Mouse (Mus musculus) stomach, postnatal 0 days (tissue): ENCODE data around the gene Dab1. TPM values are rescaled to one million over a fixed set of nuclear protein-coding genes. Genes with fewer than 3 reads are reported as not detected.

Source experiments
- ATAC-seq: fragments of 200-750 bp; cut with Nextera tagmentation; 2 replicates; pipeline ENCODE4 v1.8.0; 2017; ENCODE audit not compliant: low FRiP score, low TSS enrichment
- DNase-seq: peaks from one replicate; pipeline ENCODE4 v3.0.0-alpha.2; 2016; ENCODE audit warnings: low spot score
- H3K27ac ChIP-seq: fragments of 300-500 bp; sonication (generic); replicated peaks from 2 replicates; pipeline ENCODE4 v1.5.1; 2014; ENCODE audit warnings: mild to moderate bottlenecking, control low read depth
- H3K27me3 ChIP-seq: fragments of 300-500 bp; sonication (generic); 2 replicates; pipeline ENCODE4 v1.6.1; 2014; ENCODE audit warnings: low read length; ENCODE audit not compliant: control insufficient read depth, insufficient read depth
- H3K36me3 ChIP-seq: fragments of 300-500 bp; sonication (generic); 2 replicates; pipeline ENCODE4 v1.6.1; 2014; ENCODE audit warnings: low read length, mixed read lengths; ENCODE audit not compliant: control insufficient read depth, insufficient read depth
- H3K4me1 ChIP-seq: fragments of 300-500 bp; sonication (generic); replicated peaks from 2 replicates; pipeline ENCODE4 v1.6.1; 2014; ENCODE audit warnings: antibody characterized with exemption; ENCODE audit not compliant: control insufficient read depth, insufficient read depth
- H3K4me2 ChIP-seq: fragments of 300-500 bp; sonication (generic); replicated peaks from 2 replicates; pipeline ENCODE4 v1.6.1; 2014; ENCODE audit warnings: low read depth, mild to moderate bottlenecking, control low read depth, moderate library complexity
- H3K4me3 ChIP-seq: fragments of 300-500 bp; sonication (generic); 2 replicates; pipeline ENCODE4 v1.5.1; 2014; ENCODE audit warnings: low read depth, low read length, control low read depth
- H3K9ac ChIP-seq: fragments of 300-500 bp; sonication (generic); 2 replicates; pipeline ENCODE4 v1.6.1; 2014; ENCODE audit warnings: mild to moderate bottlenecking, low read length, control low read depth, mixed read lengths
- H3K9me3 ChIP-seq: fragments of 300-500 bp; sonication (generic); 2 replicates; pipeline ENCODE4 v1.6.1; 2016; ENCODE audit warnings: low read length; ENCODE audit not compliant: control insufficient read depth
- CTCF ChIP-seq: IDR thresholded peaks from 2 replicates; pipeline ENCODE4 v1.5.1; 2016; ENCODE audit warnings: antibody characterized with exemption, low read depth, mild to moderate bottlenecking, moderate library complexity
- EP300 ChIP-seq: optimal IDR thresholded peaks from 2 replicates; pipeline ENCODE3; 2016; ENCODE audit warnings: antibody characterized with exemption
- WGBS: fragments of 180-500 bp; shearing (Covaris S2); extraction: QIAGEN DNeasy Blood & Tissue Kit; methylation state at CpG from one replicate; pipeline ENCODE4 v1.1.7; 2014; 5-methylcytosine and 5-hydroxymethylcytosine counted together
- polyA plus RNA-seq: library from polyadenylated mRNA; unstranded; fragments of >200 nt; fragmentation: Nextera tagmentation; extraction: Ambion mirVana; gene quantifications from 2 replicates; pipeline ENCODE4 v1.2.1, GENCODE M21; 2015

Gene Dab1
- polyA plus RNA-seq, 1 experiment from 2014 or later: 7.4 TPM

- H3K4me3 ChIP-seq: no peak overlapping the region
- H3K9ac ChIP-seq: no peak overlapping the region
- no peaks in the 10 kb centered on the region for H3K36me3 ChIP-seq
- DNase-seq (no peak), ATAC-seq (no peak)
- no peak for TF ChIP-seq EP300
- no peaks in the 10 kb centered on the region for H3K27me3 ChIP-seq
- no peak overlapping the region for H3K4me2 ChIP-seq
- no peaks in the 10 kb centered on the region for H3K9me3 ChIP-seq
- 73% methylated on average over 18 of the region's 18 CpGs for WGBS
- no peaks in the 10 kb centered on the region for H3K4me1 ChIP-seq
- H3K27ac ChIP-seq: no peak overlapping the region
These were observed 1067.1 kb downstream of the Dab1 start for GRCm38 (mm10) chr4:104686137-104686809.

- Histone ChIP-seq H3K9ac (no peak overlapping the region), H3K4me1 (no peaks in the 10 kb centered on the region), H3K4me3 (no peak overlapping the region), H3K36me3 (no peaks in the 10 kb centered on the region), H3K27ac (no peak overlapping the region), H3K27me3 (no peaks in the 10 kb centered on the region), H3K9me3 (no peaks in the 10 kb centered on the region), H3K4me2 (no peak overlapping the region)
- no peak for ATAC-seq
- WGBS: 38% methylated on average over 3 of the region's 3 CpGs
- DNase-seq: no peak
- no peak for TF ChIP-seq EP300
- TF ChIP-seq CTCF: no peak
These were observed 1069.9 kb downstream of the Dab1 start for GRCm38 (mm10) chr4:104689047-104689446.

GRCm38 (mm10) chr4:104691026-104691425, 1071.9 kb downstream of the Dab1 start:
- H3K36me3 ChIP-seq: no peaks in the 10 kb centered on the region
- no peak overlapping the region for H3K4me2 ChIP-seq
- ATAC-seq (no peak), DNase-seq (no peak)
- H3K9ac ChIP-seq: no peak overlapping the region
- H3K4me3 ChIP-seq: no peak overlapping the region
- H3K27ac ChIP-seq: no peak overlapping the region
- WGBS: 85% methylated on average over 7 of the region's 7 CpGs
- H3K27me3 ChIP-seq: no peaks in the 10 kb centered on the region
- TF ChIP-seq CTCF (no peak), EP300 (no peak)
- no peaks in the 10 kb centered on the region for H3K4me1 ChIP-seq
- no peaks in the 10 kb centered on the region for H3K9me3 ChIP-seq

- Histone ChIP-seq H3K36me3 (no peaks in the 10 kb centered on the region), H3K27me3 (no peaks in the 10 kb centered on the region), H3K4me2 (no peak overlapping the region), H3K4me3 (no peak overlapping the region), H3K9me3 (no peaks in the 10 kb centered on the region), H3K9ac (no peak overlapping the region), H3K27ac (no peak overlapping the region), H3K4me1 (no peaks in the 10 kb centered on the region)
- DNase-seq (no peak), ATAC-seq (no peak)
- WGBS: 79% methylated on average over 11 of the region's 11 CpGs
- TF ChIP-seq CTCF: no peak
- no peak for TF ChIP-seq EP300
These were observed 1075.0 kb downstream of the Dab1 start for GRCm38 (mm10) chr4:104694188-104694587.

GRCm38 (mm10) chr4:104696522-104696921, 1077.4 kb downstream of the Dab1 start:
- no peak overlapping the region for H3K4me3 ChIP-seq
- DNase-seq (no peak), ATAC-seq (no peak)
- no peaks in the 10 kb centered on the region for H3K27me3 ChIP-seq
- H3K36me3 ChIP-seq: no peaks in the 10 kb centered on the region
- no peak overlapping the region for H3K9ac ChIP-seq
- WGBS: 92% methylated on average over 3 of the region's 3 CpGs
- no peaks in the 10 kb centered on the region for H3K9me3 ChIP-seq
- no peaks in the 10 kb centered on the region for H3K4me1 ChIP-seq
- H3K4me2 ChIP-seq: no peak overlapping the region
- H3K27ac ChIP-seq: no peak overlapping the region
- no peak for TF ChIP-seq EP300
- TF ChIP-seq CTCF: no peak

- DNase-seq (no peak), ATAC-seq (no peak)
- H3K27ac ChIP-seq: no peak overlapping the region
- H3K4me3 ChIP-seq: no peak overlapping the region
- H3K4me1 ChIP-seq: no peaks in the 10 kb centered on the region
- TF ChIP-seq CTCF: no peak
- H3K9me3 ChIP-seq: no peaks in the 10 kb centered on the region
- no peak overlapping the region for H3K4me2 ChIP-seq
- WGBS: 65% methylated on average over 4 of the region's 4 CpGs
- no peaks in the 10 kb centered on the region for H3K27me3 ChIP-seq
- H3K9ac ChIP-seq: no peak overlapping the region
- no peaks in the 10 kb centered on the region for H3K36me3 ChIP-seq
These were observed 1078.5 kb downstream of the Dab1 start for GRCm38 (mm10) chr4:104697703-104698102.
